Mouse (Mus musculus): ENCODE results near the gene Olfr263. TPM values are rescaled to one million over a fixed set of nuclear protein-coding genes. Genes with fewer than 3 reads are reported as not detected.
A peak's percentile ranks its signal among the peaks of the same experiment; 100 is the strongest.

The Olfr263 gene
- polyA plus RNA-seq, 1 experiment from 2014 or later: not detected

DNA sequence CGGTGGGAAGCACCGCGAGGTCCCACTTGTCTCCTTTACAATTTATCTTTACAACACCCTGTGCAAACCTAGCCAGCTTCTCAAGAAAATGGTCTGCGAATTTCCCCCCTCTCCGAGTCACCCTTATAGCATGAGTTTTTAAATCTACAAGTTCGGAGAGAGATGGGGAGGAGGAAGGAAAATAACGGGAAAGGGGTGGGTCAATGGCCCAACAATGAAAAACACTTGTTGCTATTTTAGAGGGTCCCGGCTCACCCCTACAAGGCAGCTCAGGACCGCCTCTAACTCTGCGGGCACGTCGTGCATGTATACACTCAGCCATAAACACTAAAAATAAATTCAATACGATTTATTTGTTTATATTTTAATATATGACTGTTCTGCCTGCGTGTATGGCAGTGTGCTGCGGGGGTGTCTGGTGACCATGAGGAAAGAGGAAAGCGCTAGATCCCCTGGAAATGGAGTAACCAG is 30.6 kb downstream of the Olfr263 start:
- H3K4me3 ChIP-seq (replicated peaks): peak overlapping the region; percentile 65
- H3K4me2 ChIP-seq: peak overlapping the region; percentile 89
- peaks cover 9% of the 10 kb centered on the region; the same call in 1 of the 2 replicates for H3K4me1 ChIP-seq
- 0 out of 2 replicates have a peak, but pooled peaks cover 3% of the 10 kb centered on the region for H3K27me3 ChIP-seq (replicated peaks)
- H3K9ac ChIP-seq: peak overlapping the region; percentile 32; the same call in 1 of the 2 replicates
- 1% methylated on average over 16 of the region's 16 CpGs for WGBS
- H3K36me3 ChIP-seq: no peaks in the 10 kb centered on the region
- no peak overlapping the region for H3K27ac ChIP-seq
- no peaks in the 10 kb centered on the region for H3K9me3 ChIP-seq
- ATAC-seq (ENCODE audit: insufficient read depth, low FRiP score, low read depth): no peak

DNA sequence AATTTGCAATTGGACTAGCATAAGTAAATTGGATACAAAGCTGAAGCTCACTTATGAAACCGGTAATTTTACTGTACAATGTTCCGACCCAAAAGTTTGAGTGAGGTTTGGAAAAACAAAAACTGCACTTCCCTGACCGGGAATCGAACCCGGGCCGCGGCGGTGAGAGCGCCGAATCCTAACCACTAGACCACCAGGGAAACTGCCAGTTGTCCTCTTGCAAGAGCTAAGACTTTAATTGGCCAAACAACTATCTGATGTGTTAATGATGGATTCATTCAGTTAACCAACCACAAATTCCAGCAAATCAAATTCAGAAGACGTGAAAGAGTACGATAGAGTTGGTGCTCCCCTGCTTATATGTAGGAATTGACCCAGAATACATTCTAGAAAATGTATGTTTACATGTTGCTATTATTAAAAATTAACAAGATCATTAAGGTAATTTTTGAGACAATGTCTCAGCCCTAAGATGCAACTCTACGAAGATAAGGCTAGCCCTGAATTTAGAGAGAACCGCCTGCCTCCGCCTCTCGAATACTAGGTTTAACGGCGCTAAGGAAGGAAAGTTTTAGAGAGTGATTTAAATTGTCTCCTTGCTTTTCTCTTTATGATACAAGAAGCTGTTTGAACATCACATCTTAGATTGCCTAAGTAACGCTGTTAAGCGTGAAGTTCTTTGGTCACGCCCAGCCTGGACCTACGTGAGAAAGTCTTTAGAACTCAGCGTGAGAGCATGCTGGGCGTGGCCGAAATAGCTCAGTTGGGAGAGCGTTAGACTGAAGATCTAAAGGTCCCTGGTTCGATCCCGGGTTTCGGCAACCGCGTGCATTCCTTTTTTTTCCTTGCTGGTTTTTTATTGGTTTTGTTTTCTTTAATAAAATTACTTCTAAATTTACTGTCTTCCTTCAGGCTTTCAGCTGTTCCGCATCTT is 31.5 kb downstream of the Olfr263 start:
- Histone ChIP-seq H3K4me1 (peaks cover 9% of the 10 kb centered on the region; the same call in 1 of the 2 replicates), H3K4me2 (peak overlapping the region; percentile 89), H3K9ac (no peak overlapping the region), H3K27me3 (replicated peaks) (0 out of 2 replicates have a peak, but pooled peaks cover 3% of the 10 kb centered on the region), H3K36me3 (no peaks in the 10 kb centered on the region), H3K4me3 (replicated peaks) (peak overlapping the region; percentile 65), H3K27ac (no peak overlapping the region), H3K9me3 (no peaks in the 10 kb centered on the region)
- 0% methylated on average over 32 of the region's 32 CpGs for WGBS
- ATAC-seq (ENCODE audit: insufficient read depth, low FRiP score, low read depth): peak; percentile 81

DNA sequence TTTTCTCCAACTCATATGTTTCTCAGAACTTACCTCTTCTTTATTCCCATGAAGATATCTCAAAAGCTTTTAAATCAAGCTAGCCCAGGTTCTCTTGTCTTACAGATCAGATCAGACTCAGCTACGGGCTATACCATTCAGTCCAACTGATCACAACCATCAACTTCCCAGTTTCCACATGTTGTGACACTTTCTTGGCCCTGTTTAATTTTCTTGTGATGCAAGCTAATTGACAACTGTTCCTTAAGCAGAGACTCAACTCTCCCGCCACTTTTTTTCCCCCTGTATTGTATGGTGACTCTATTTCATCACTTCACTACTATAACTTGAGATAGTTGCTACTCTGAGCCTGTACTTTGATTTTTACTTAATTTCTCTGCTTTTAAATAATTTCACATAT is 32.2 kb downstream of the Olfr263 start:
- H3K9ac ChIP-seq: no peak overlapping the region
- H3K27me3 ChIP-seq (replicated peaks): 0 out of 2 replicates have a peak, but pooled peaks cover 3% of the 10 kb centered on the region
- H3K27ac ChIP-seq: no peak overlapping the region
- H3K4me3 ChIP-seq (replicated peaks): peak overlapping the region; percentile 65; the same call in 1 of the 2 replicates
- H3K9me3 ChIP-seq: no peaks in the 10 kb centered on the region
- H3K4me1 ChIP-seq: peaks cover 9% of the 10 kb centered on the region; the same call in 1 of the 2 replicates
- peak overlapping the region; percentile 89 for H3K4me2 ChIP-seq
- no peak for ATAC-seq (ENCODE audit: insufficient read depth, low FRiP score, low read depth)
- WGBS: 34% methylated on average over 2 of the region's 2 CpGs
- H3K36me3 ChIP-seq: no peaks in the 10 kb centered on the region

DNA sequence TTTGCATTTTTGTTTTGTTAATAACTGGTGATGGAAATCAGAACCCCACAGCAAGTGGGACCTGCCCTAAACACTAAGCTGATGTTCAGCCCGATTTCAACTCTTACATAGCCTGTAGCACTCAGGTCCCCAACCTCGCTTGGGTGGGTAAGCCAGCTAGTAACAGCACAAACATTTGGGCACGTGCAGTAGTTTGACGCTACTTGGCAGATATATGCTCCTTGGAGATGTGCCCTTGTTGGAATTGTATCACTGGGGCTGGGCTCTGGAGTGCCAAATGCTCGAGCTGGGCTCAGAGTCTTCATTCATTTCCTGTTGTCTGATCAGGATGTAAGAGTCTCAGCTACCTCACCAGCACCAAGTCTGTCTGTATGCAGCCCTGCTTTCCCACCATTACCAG is 33.2 kb downstream of the Olfr263 start:
- WGBS: 62% methylated on average over 5 of the region's 5 CpGs
- no peaks in the 10 kb centered on the region for H3K36me3 ChIP-seq
- H3K27ac ChIP-seq: no peak overlapping the region
- H3K9ac ChIP-seq: no peak overlapping the region
- H3K4me3 ChIP-seq (replicated peaks): no peak overlapping the region
- H3K27me3 ChIP-seq (replicated peaks): 0 out of 2 replicates have a peak, but pooled peaks cover 3% of the 10 kb centered on the region
- H3K9me3 ChIP-seq: no peaks in the 10 kb centered on the region
- H3K4me1 ChIP-seq: peaks cover 9% of the 10 kb centered on the region; the same call in 1 of the 2 replicates
- ATAC-seq (ENCODE audit: insufficient read depth, low FRiP score, low read depth): no peak
- no peak overlapping the region for H3K4me2 ChIP-seq

DNA sequence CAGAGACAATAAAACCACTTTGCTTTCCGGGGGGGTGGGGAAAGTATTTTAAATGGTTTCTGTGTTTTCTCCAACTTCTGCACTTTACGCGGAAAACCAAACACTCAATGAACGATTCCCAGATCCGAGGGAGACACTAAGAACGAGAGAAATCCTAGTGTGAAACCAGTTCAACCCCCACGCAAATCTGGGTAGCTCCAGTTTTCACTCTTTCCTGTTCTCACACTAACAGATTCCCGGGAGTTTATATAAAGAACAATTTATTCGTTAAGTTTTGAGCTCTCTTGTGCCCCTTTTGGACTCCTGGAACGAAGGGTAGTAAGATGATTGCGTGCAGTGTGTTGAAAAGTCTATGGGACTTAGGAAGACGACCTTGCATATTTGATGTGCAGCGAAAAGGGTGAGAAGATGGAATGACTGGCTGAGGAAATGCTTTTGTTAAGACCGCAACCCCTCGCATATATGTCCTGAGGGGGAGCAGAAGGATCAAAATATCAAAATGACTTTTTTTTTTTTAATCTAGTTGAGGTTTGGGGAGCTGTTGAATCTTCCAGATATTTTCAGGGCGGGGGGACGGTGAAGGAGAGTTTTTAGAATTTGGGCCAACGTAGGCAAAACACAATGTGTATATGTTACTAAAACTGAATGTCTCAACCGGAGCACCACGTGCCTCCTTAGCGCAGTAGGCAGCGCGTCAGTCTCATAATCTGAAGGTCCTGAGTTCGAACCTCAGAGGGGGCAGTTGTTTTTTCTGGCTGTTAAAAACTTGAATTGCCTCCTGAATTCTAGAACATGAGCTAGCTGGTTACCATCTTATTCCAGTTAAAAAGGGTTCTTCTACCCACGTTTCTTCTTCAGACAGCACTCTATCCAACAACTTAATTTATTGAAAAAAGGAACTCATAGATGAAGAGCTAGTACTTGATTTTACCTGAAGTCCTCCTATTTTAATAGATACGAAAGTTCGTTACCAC is 37.8 kb downstream of the Olfr263 start:
- Histone ChIP-seq H3K4me1 (no peaks in the 10 kb centered on the region), H3K4me3 (replicated peaks) (peak overlapping the region; percentile 56), H3K4me2 (peak overlapping the region; percentile 84), H3K9me3 (no peaks in the 10 kb centered on the region), H3K9ac (peak overlapping the region; percentile 20; the same call in 1 of the 2 replicates), H3K27ac (peak overlapping the region; percentile 36; the same call in 1 of the 2 replicates), H3K27me3 (replicated peaks) (no peaks in the 10 kb centered on the region), H3K36me3 (no peaks in the 10 kb centered on the region)
- 1% methylated on average over 27 of the region's 27 CpGs for WGBS
- ATAC-seq (ENCODE audit: insufficient read depth, low FRiP score, low read depth): peak; percentile 47

DNA sequence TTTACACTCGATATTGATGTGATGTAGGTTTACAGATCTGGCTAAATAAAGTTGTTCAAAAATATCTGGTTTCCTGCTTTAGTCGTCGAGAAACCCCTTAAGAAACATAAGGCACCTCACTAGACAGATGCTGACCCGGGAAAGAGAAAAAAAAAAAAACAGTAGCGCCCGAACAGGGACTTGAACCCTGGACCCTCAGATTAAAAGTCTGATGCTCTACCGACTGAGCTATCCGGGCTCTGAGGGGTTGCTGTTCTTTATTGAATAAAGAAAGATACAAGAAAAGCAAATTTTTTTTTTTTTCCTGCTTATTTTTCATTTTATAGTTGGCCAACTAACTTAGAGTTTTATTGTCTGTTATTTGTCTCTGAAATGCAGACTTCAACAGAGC is 38.5 kb downstream of the Olfr263 start:
- no peak for ATAC-seq (ENCODE audit: insufficient read depth, low FRiP score, low read depth)
- no peaks in the 10 kb centered on the region for H3K36me3 ChIP-seq

DNA sequence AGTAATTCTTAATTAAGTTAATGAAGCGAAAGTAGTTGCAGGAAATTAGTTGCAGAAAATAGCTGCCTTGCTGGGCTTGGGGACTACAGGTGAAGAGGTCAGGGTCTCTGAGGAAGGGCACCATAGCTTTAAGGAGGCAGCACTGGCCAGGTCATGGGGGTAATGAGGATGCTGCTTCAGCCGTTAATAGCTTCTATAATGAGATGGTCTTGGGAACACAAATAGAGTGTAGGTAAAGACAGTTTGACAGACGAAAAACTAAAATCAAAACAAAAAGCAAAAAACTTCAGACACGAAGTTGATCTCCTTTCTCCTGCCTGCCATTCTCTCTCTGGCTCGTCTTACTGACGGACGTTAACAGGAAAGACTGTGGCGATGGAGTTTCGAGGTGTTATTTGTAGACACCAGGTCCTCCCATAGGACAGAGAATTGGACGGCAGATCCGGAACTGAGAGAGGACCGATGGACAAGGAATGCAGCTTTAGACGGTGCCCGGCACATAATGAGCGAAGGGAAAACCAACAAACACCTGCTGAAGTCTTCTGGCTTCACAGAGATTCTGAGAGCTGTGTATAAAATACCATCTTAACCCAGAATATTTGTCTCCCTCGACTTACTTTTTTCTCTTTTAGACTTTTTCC is 39.1 kb downstream of the Olfr263 start:
- H3K9ac ChIP-seq: peak overlapping the region; percentile 42; the same call in 1 of the 2 replicates
- 1% methylated on average over 16 of the region's 16 CpGs for WGBS
- H3K4me3 ChIP-seq (replicated peaks): peak overlapping the region; percentile 56
- no peaks in the 10 kb centered on the region for H3K27me3 ChIP-seq (replicated peaks)
- H3K4me1 ChIP-seq: 0 out of 2 replicates have a peak, but pooled peaks cover 2% of the 10 kb centered on the region
- no peaks in the 10 kb centered on the region for H3K36me3 ChIP-seq
- peak overlapping the region; percentile 58; the same call in 1 of the 2 replicates for H3K27ac ChIP-seq
- H3K4me2 ChIP-seq: peak overlapping the region; percentile 84
- H3K9me3 ChIP-seq: no peaks in the 10 kb centered on the region
- ATAC-seq (ENCODE audit: insufficient read depth, low FRiP score, low read depth): no peak

More for the DNA sequence above, 38.5 kb downstream of the Olfr263 start:
- WGBS: 0% methylated on average over 8 of the region's 8 CpGs
- H3K4me2 ChIP-seq: peak overlapping the region; percentile 84
- H3K4me1 ChIP-seq: 0 out of 2 replicates have a peak, but pooled peaks cover 2% of the 10 kb centered on the region
- H3K27ac ChIP-seq: no peak overlapping the region
- H3K4me3 ChIP-seq (replicated peaks): peak overlapping the region; percentile 56
- no peaks in the 10 kb centered on the region for H3K27me3 ChIP-seq (replicated peaks)
- H3K9ac ChIP-seq: peak overlapping the region; percentile 42; the same call in 1 of the 2 replicates
- H3K9me3 ChIP-seq: no peaks in the 10 kb centered on the region

DNA sequence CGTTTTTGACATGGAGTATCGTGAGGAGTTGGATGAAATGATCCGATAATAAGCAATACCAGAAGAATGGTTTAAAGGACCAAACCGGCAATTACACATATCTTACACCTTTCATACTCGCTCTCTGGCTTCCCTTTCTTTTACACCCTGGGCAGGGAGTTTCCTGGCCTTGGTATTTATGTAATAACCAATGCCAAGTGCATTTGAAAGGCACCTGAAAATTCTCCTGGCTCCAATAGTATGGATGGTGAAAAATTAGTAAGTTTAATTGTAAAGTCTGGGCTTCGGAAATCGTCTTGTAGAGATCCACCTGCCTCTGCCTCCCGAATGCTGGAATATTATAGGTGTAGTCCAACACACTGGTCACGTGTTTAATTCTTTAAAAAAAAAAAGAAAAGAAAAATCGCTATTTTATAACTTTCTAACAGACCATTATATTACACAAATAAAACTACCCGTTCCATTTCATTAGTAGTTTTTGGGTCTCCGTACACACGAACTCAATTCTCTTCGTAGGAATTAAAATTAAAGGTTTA is 39.8 kb downstream of the Olfr263 start:
- H3K4me2 ChIP-seq: peak overlapping the region; percentile 84
- peak overlapping the region; percentile 56 for H3K4me3 ChIP-seq (replicated peaks)
- no peaks in the 10 kb centered on the region for H3K27me3 ChIP-seq (replicated peaks)
- H3K36me3 ChIP-seq: no peaks in the 10 kb centered on the region
- H3K9ac ChIP-seq: peak overlapping the region; percentile 42; the same call in 1 of the 2 replicates
- 3% methylated on average over 14 of the region's 14 CpGs for WGBS
- H3K4me1 ChIP-seq: 0 out of 2 replicates have a peak, but pooled peaks cover 2% of the 10 kb centered on the region
- H3K27ac ChIP-seq: no peak overlapping the region; the same call in 1 of the 2 replicates
- ATAC-seq (ENCODE audit: insufficient read depth, low FRiP score, low read depth): no peak
- no peaks in the 10 kb centered on the region for H3K9me3 ChIP-seq

DNA sequence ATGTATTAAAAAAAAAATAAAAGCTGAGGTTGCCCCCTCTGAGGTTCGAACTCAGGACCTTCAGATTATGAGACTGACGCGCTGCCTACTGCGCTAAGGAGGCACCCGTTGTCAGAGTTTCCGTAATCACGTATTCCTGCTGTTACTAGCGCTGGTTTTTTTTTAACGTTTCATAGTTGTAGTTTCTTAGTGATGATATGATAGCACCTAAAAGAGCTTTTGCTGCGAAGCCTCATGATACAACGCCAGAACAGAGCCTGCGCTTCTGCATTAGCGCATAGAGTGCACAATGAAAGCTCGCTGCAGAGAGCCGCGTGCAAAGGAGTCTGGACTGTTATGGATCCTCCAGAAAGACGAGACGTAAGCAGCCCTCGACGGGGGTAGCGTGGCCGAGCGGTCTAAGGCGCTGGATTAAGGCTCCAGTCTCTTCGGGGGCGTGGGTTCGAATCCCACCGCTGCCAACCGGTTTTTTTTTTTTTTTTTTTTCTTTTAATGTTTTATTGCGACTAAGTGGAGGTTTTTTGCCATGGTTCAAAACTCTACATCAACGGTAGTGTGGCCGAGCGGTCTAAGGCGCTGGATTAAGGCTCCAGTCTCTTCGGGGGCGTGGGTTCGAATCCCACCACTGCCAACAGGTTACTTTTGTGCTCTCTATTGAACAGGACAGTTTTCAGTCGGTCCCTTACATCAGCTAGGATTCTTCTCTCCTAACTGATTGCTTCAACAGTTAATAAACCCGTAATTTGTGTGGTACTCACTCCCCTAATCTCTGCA is 40.4 kb downstream of the Olfr263 start:
- H3K9ac ChIP-seq: no peak overlapping the region
- H3K9me3 ChIP-seq: no peaks in the 10 kb centered on the region
- H3K27ac ChIP-seq: peak overlapping the region; percentile 81
- H3K4me2 ChIP-seq: peak overlapping the region; percentile 84
- peak overlapping the region; percentile 56 for H3K4me3 ChIP-seq (replicated peaks)
- H3K36me3 ChIP-seq: no peaks in the 10 kb centered on the region
- peak; percentile 81 for ATAC-seq (ENCODE audit: insufficient read depth, low FRiP score, low read depth)
- 1% methylated on average over 39 of the region's 39 CpGs for WGBS
- no peaks in the 10 kb centered on the region for H3K27me3 ChIP-seq (replicated peaks)
- 0 out of 2 replicates have a peak, but pooled peaks cover 2% of the 10 kb centered on the region for H3K4me1 ChIP-seq

Measured in stomach, embryonic 15.5 days (tissue).